Mouse (Mus musculus) spleen, postnatal 0 days (tissue): ENCODE results near the gene Cep170. TPM values are rescaled to one million over a fixed set of nuclear protein-coding genes. Genes with fewer than 3 reads are reported as not detected.

ENCODE experiments used
- microRNA counts: library from miRNA; unstranded; fragments of <30 nt; microRNA quantifications from one replicate; lab custom pipeline; 2015
- polyA plus RNA-seq: library from polyadenylated mRNA; unstranded; fragments of >200 nt; fragmentation: Nextera tagmentation; extraction: Ambion mirVana; gene quantifications from 2 replicates; pipeline ENCODE4 v1.2.1, GENCODE M21; 2015

Gene Cep170
- 9.5 and 10.9 TPM in 2 replicates for polyA plus RNA-seq

GRCm38 (mm10) chr1:176814036-176814420, at the start of gene Cep170:
Cep170 (minus strand) TSS chr1:176814067.

GRCm38 (mm10) chr1:176814591-176815062, 760 bp upstream of the Cep170 start, which contains the start of gene Sdccag8:
Sdccag8 (plus strand) TSS chr1:176814660.

MicroRNA genes within 50 kb of the gene (microRNA counts, 519-probe panel; counts per million panel counts)
- 6,531 counts per million, percentile 57 among the panel's probes with 10 or more counts for microRNA mmu-miR-350 (lab: Ali Mortazavi, UCI)

Other genes with a start within 250 kb of the Cep170 start
- gene Sdccag8, start 593 bp upstream of the Cep170 start, polyA plus RNA-seq: 8.5 and 9.1 TPM in 2 replicates